Mouse (Mus musculus) bone marrow macrophage, adult 2 months (primary cell): ENCODE measurements at regions not wholly inside any gene's neighbourhood (a gene's known extent, or its start where the extent isn't known, plus 50 kb on each side); places are given as distances from the start of the nearest gene placed in this dataset.

ENCODE experiments used
- CTCF ChIP-seq: IDR thresholded peaks from 2 replicates; pipeline ENCODE4 v1.5.1; 2012; ENCODE audit warnings: low read depth, mild to moderate bottlenecking, low read length, moderate library complexity
- POLR2A ChIP-seq: IDR thresholded peaks from 2 replicates; pipeline ENCODE4 v1.6.1; 2012; ENCODE audit warnings: mild to moderate bottlenecking, low read depth, low read length, borderline replicate concordance

DNA sequence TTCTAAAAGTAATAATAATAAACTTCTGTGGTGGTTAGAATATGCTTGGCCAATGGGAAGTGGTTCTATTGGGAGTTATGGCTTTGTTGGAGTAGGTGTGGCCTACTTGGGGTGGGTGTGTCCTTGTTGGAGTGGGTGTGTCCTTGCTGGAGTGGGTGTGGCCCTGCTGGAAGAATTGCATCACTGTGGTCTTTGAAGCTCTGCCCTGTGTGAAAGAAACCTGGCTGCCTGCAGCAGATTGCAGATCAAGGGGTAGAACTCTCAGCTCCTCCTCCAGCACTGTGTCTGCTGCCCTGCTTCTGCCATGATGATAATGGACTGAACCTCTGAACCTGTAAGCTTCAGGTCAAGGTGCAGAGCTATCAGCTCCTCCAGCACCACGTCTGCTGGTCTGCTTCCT lies 118.1 kb downstream of the Ets2 start:
- TF ChIP-seq CTCF = no peak
- no peak for TF ChIP-seq POLR2A
